Comparison of ENCODE assay signal across 27 mouse cellular contexts in the genomic region with DNA sequence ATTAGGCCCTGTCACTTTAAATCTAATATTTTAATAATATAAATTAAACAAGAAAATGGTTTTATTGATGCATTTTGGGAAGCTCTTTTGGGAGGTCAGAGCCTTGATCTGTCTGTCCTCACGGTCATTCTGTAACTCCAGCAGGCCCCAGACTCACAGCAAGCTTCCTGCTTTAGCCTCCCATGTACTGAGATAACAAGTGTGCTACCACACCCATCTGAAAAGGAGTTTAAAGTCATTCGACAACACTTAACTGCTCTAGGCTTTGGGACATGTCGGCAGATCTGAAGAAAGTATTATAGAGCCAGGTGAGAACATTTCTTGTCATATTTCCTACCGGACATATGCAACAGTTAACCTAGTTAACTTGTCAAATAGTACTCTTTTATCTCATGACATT.
DNase-seq lines count a peak whose midpoint lies in the region; ATAC-seq and TF ChIP-seq lines count a peak whose summit lies in the region.
"Had no signal": no experiment of that assay in that cellular context is flagged by ENCODE, and none has a peak within 500 bp of the region (broad histone marks: within the 10 kb centered on the region; RNA-seq: fewer than 3 reads in every experiment).

No protein-coding gene starts in this region.

- H3K79me2 ChIP-seq in heart, adult 2 months (replicated peaks; ENCODE audit: control insufficient read depth, insufficient read depth, low read length), result peaks cover 6% of the 10 kb centered on the region

- WGBS in heart, adult 2 months, result 45% methylated on average over 4 of the region's 4 CpGs
- WGBS in lung, postnatal 0 days, result 42% methylated on average over 4 of the region's 4 CpGs
- 60% methylated on average over 4 of the region's 4 CpGs for WGBS in stomach, postnatal 0 days

- no peak for TF ChIP-seq EP300 in heart, adult 2 months (IDR thresholded peaks at IDR 0.05; ENCODE audit: insufficient read depth, low read depth, low read length)
- TF ChIP-seq EP300 in lung, postnatal 0 days (IDR thresholded peaks at IDR 0.05), result peak; percentile 43; the same call in 1 of the 2 replicates
- TF ChIP-seq EP300 in stomach, postnatal 0 days (optimal IDR thresholded peaks at IDR 0.05), result no peak

- peak overlapping the region; percentile 31 for H3K27ac ChIP-seq in heart, adult 2 months
- H3K27ac ChIP-seq in lung, postnatal 0 days (ENCODE audit: low read length), result peak overlapping the region; percentile 85
- H3K27ac ChIP-seq in stomach, postnatal 0 days (replicated peaks), result 0 out of 2 replicates have a peak overlapping the region, but pooled peaks have one; percentile 30
- H3K27ac ChIP-seq: embryonic facial prominence, embryonic 12.5 days; embryonic facial prominence, embryonic 15.5 days; hindbrain, embryonic 14.5 days; hindbrain, postnatal 0 days had no signal

- H3K4me3 ChIP-seq in heart, adult 2 months, result no peak overlapping the region
- no peak overlapping the region for H3K4me3 ChIP-seq in lung, postnatal 0 days (ENCODE audit: low read depth, low read length)
- no peak overlapping the region for H3K4me3 ChIP-seq in stomach, postnatal 0 days (ENCODE audit: low read depth, low read length)
- H3K4me3 ChIP-seq: embryonic facial prominence, embryonic 12.5 days; embryonic facial prominence, embryonic 15.5 days; heart, embryonic 13.5 days had no signal

- no peak overlapping the region for H3K4me2 ChIP-seq in lung, postnatal 0 days (replicated peaks; ENCODE audit: low read depth, low read length)
- H3K4me2 ChIP-seq in stomach, postnatal 0 days (replicated peaks; ENCODE audit: low read depth), result no peak overlapping the region
- H3K4me2 ChIP-seq: embryonic facial prominence, embryonic 12.5 days; embryonic facial prominence, embryonic 15.5 days; heart, embryonic 13.5 days; hindbrain, embryonic 14.5 days had no signal

- no peaks in the 10 kb centered on the region for H3K36me3 ChIP-seq in heart, adult 2 months (ENCODE audit: control insufficient read depth, insufficient read depth, low read length)
- H3K36me3 ChIP-seq in lung, postnatal 0 days (ENCODE audit: insufficient read depth, low read length), result no peaks in the 10 kb centered on the region
- H3K36me3 ChIP-seq in stomach, postnatal 0 days (ENCODE audit: control insufficient read depth, insufficient read depth, low read length), result no peaks in the 10 kb centered on the region; the same call in 1 of the 2 replicates
- H3K36me3 ChIP-seq: embryonic facial prominence, embryonic 12.5 days; embryonic facial prominence, embryonic 15.5 days; G1E; heart, embryonic 13.5 days had no signal

- peaks cover 14% of the 10 kb centered on the region for H3K4me1 ChIP-seq in heart, adult 2 months (ENCODE audit: control insufficient read depth, insufficient read depth, low read length)
- peaks cover 10% of the 10 kb centered on the region; the same call in 1 of the 2 replicates for H3K4me1 ChIP-seq in lung, postnatal 0 days (ENCODE audit: insufficient read depth, low read depth, low read length)
- H3K4me1 ChIP-seq in stomach, postnatal 0 days (replicated peaks; ENCODE audit: control insufficient read depth, insufficient read depth), result peaks cover 5% of the 10 kb centered on the region; the same call in 1 of the 2 replicates

- no peak for ATAC-seq in lung, postnatal 0 days
- peak; percentile 34; the same call in 1 of the 2 replicates for ATAC-seq in megakaryocyte progenitor cell, adult 5-6 weeks (replicated peaks; ENCODE audit: poor library complexity)
- ATAC-seq in stomach, postnatal 0 days (ENCODE audit: low FRiP score, low TSS enrichment), result no peak
- ATAC-seq: forebrain, embryonic 14.5 days; forebrain, postnatal 0 days; hindbrain, postnatal 0 days; inflammation-experienced regulatory T-cells, adult 6 months; Patski had no signal

- H3K9ac ChIP-seq in heart, adult 2 months (ENCODE audit: low read depth, low read length), result no peak overlapping the region
- no peak overlapping the region for H3K9ac ChIP-seq in lung, postnatal 0 days (replicated peaks; ENCODE audit: low read depth)
- H3K9ac ChIP-seq in stomach, postnatal 0 days (ENCODE audit: low read length), result no peak overlapping the region
- H3K9ac ChIP-seq: embryonic facial prominence, embryonic 12.5 days; embryonic facial prominence, embryonic 15.5 days; forebrain, postnatal 0 days; heart, embryonic 13.5 days; hindbrain, embryonic 14.5 days had no signal

- no peak for TF ChIP-seq POLR2A in heart, adult 2 months (IDR thresholded peaks at IDR 0.05; ENCODE audit: insufficient read depth, low read depth, low read length)

- no peak for DNase-seq in heart, adult 2 months
- DNase-seq in heart, postnatal 25 days (ENCODE audit: low spot score), result no peak
- peak; percentile 46 for DNase-seq in lung, postnatal 0 days (ENCODE audit: low spot score)
- DNase-seq in lung, postnatal 4 days, result no peak
- no peak for DNase-seq in stomach, postnatal 0 days (ENCODE audit: low spot score)
- no peak for DNase-seq in gastrocnemius, postnatal 4 days (ENCODE audit: low spot score in 2 of 2)
- DNase-seq in gastrocnemius, adult 18-20 months (ENCODE audit: low spot score), result no peak
- DNase-seq: adrenal gland, postnatal 14 days; cerebellum, adult 2 months; cerebellum, adult 9-11 months; cerebellum, postnatal 25 days; forebrain, postnatal 0 days; gastrocnemius, postnatal 25 days; heart, postnatal 10 days; heart, postnatal 4 days; kidney, adult 2 months had no signal

- intact Hi-C loops in heart, adult 2 months (cut with DNase I), result no loop called here
- intact Hi-C loops in heart, postnatal 25 days (cut with DNase I), result no loop called here

- H3K9me3 ChIP-seq in lung, postnatal 0 days (ENCODE audit: low read length), result no peaks in the 10 kb centered on the region
- H3K9me3 ChIP-seq in stomach, postnatal 0 days (ENCODE audit: control insufficient read depth, low read length), result no peaks in the 10 kb centered on the region
- H3K9me3 ChIP-seq: embryonic facial prominence, embryonic 12.5 days; embryonic facial prominence, embryonic 15.5 days; G1E; heart, embryonic 13.5 days had no signal

- TF ChIP-seq CTCF in heart, adult 2 months (IDR thresholded peaks at IDR 0.05), result no peak
- no peak for TF ChIP-seq CTCF in lung, postnatal 0 days (IDR thresholded peaks at IDR 0.05)
- no peak for TF ChIP-seq CTCF in stomach, postnatal 0 days (IDR thresholded peaks at IDR 0.05; ENCODE audit: low read depth)

- no peaks in the 10 kb centered on the region for H3K27me3 ChIP-seq in heart, adult 2 months (ENCODE audit: control insufficient read depth, insufficient read depth, low read length)
- H3K27me3 ChIP-seq in lung, postnatal 0 days (replicated peaks; ENCODE audit: insufficient read depth, low read length), result no peaks in the 10 kb centered on the region
- no peaks in the 10 kb centered on the region for H3K27me3 ChIP-seq in stomach, postnatal 0 days (ENCODE audit: control insufficient read depth, insufficient read depth, low read length)
- H3K27me3 ChIP-seq: CH12.LX; embryonic facial prominence, embryonic 12.5 days; embryonic facial prominence, embryonic 15.5 days; heart, embryonic 13.5 days; Patski had no signal

Comparison
In these comparisons a context has a peak if more than half of its experiments do, and no peak if none do; other contexts are left out.
1. H3K27ac ChIP-seq: peak in every context shown above with its lines; median percentile 85 in lung, postnatal 0 days; 31 in heart, adult 2 months; 30 in stomach, postnatal 0 days.